Mouse (Mus musculus): Measurements from ENCODE around the gene Tctex1d2. TPM values are rescaled to one million over a fixed set of nuclear protein-coding genes. Genes with fewer than 3 reads are reported as not detected.

Tctex1d2 gene
- polyA plus RNA-seq, 1 experiment = 13.9 TPM

DNA sequence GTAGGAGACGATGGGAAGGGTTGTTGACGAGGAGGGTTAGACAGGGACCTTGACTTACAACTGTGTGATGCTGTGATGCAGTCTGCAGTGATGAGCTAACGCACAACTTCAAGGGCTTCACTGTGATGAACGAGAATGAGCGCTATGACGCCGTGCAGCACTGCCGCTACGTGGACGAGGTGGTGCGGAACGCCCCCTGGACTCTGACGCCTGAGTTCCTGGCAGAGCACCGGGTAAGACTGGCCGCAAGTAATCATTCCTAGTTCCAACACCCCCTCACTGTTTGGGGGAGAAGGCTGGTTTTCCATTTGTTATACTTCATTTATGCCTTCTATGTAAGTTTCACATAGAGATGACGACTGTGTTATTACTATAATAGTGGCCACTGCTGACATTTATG, 43.4 kb downstream of the Tctex1d2 start:
- no peak overlapping the region for H3K4me3 ChIP-seq (replicated peaks; ENCODE audit: control insufficient read depth, low read depth, low read length)
- H3K27ac ChIP-seq (ENCODE audit: control insufficient read depth, insufficient read depth, low read depth, low read length, poor library complexity) = no peak overlapping the region; the same call in 1 of the 2 replicates
- no peak for TF ChIP-seq CTCF (IDR thresholded peaks at IDR 0.05; ENCODE audit: control insufficient read depth, insufficient read depth, low read length)
- no peak for TF ChIP-seq POLR2A (IDR thresholded peaks at IDR 0.05; ENCODE audit: borderline replicate concordance, control insufficient read depth, low read depth, low read length)
- 92% methylated on average over 16 of the region's 16 CpGs for WGBS
- H3K4me1 ChIP-seq (ENCODE audit: control insufficient read depth, insufficient read depth, low read length) = no peaks in the 10 kb centered on the region; the same call in 1 of the 2 replicates

DNA sequence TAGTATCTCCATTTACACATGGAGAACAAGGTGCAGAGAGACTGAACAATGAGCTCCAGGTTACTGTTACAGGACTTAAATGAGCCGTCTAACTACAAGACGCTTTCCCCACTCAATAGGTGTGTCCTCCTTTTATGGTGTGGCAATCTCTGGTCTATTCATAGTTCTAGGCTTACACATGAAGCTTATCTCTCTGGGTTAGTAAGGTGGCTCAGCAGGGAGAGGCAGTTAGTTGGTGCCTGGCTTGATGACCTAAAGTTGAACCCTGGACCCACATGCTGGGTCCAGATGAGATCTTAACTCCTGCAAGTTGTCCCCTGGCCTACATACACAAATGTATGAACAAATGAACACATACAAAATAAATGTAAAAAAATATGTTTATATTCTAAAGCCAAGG, 43.9 kb downstream of the Tctex1d2 start:
- Histone ChIP-seq H3K4me3 (replicated peaks; ENCODE audit: control insufficient read depth, low read depth, low read length) (no peak overlapping the region), H3K4me1 (ENCODE audit: control insufficient read depth, insufficient read depth, low read length) (no peaks in the 10 kb centered on the region; the same call in 1 of the 2 replicates), H3K27ac (ENCODE audit: control insufficient read depth, insufficient read depth, low read depth, low read length, poor library complexity) (no peak overlapping the region)
- TF ChIP-seq POLR2A (IDR thresholded peaks at IDR 0.05; ENCODE audit: borderline replicate concordance, control insufficient read depth, low read depth, low read length) = no peak
- TF ChIP-seq CTCF (IDR thresholded peaks at IDR 0.05; ENCODE audit: control insufficient read depth, insufficient read depth, low read length) = no peak
- WGBS = 64% methylated on average over 2 of the region's 2 CpGs

DNA sequence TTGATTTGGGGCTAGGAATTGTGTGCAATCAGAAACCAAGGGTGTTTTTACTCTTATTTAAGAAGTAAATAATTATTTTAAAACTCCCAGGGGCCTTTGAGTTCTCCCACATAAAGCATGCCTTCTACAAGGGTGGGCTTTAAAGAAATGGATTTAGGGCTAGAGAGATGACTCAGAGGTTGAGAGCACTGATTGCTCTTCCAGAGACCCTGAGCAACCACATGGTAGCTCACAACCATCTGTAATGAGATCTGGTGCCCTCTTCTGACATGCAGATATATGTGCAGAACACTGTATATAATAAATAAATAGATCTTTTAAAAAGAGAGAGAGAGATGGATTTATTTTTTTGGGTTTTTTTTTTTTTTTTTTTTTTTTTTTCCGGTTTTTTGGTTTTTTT, 45.4 kb downstream of the Tctex1d2 start:
- TF ChIP-seq CTCF (IDR thresholded peaks at IDR 0.05; ENCODE audit: control insufficient read depth, insufficient read depth, low read length) (no peak), POLR2A (IDR thresholded peaks at IDR 0.05; ENCODE audit: borderline replicate concordance, control insufficient read depth, low read depth, low read length) (no peak)
- 0% methylated on average over 1 of the region's 1 CpGs for WGBS

DNA sequence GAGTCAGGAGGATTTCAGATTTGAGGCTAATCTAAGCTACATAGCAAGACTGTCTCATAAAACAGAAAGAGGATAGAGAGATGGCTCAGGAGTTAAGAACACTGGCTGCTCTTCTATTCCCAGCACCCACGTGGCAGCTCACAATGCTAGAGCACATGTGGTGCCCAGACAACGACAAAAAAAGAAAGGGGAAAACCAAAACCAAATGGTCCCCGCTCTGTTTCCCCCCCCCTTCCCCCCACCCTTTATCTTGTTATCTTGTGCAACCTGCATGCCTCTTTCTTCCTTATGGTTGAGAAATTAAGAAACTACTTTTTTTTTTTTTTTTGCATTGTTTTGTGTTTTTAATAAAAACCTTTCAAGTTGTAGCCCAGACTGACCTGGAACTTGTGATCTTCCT, 49.0 kb downstream of the Tctex1d2 start:
- TF ChIP-seq POLR2A (IDR thresholded peaks at IDR 0.05; ENCODE audit: borderline replicate concordance, control insufficient read depth, low read depth, low read length) = no peak
- no peak for TF ChIP-seq CTCF (IDR thresholded peaks at IDR 0.05; ENCODE audit: control insufficient read depth, insufficient read depth, low read length)
- no peak overlapping the region for H3K27ac ChIP-seq (ENCODE audit: control insufficient read depth, insufficient read depth, low read depth, low read length, poor library complexity)
- 4% methylated on average over 3 of the region's 3 CpGs for WGBS
- H3K4me1 ChIP-seq (ENCODE audit: control insufficient read depth, insufficient read depth, low read length) = no peaks in the 10 kb centered on the region; the same call in 1 of the 2 replicates
- H3K4me3 ChIP-seq (replicated peaks; ENCODE audit: control insufficient read depth, low read depth, low read length) = no peak overlapping the region

More for the DNA sequence above, 45.4 kb downstream of the Tctex1d2 start:
- H3K27ac ChIP-seq (ENCODE audit: control insufficient read depth, insufficient read depth, low read depth, low read length, poor library complexity) = no peak overlapping the region
- H3K4me3 ChIP-seq (replicated peaks; ENCODE audit: control insufficient read depth, low read depth, low read length) = no peak overlapping the region
- H3K4me1 ChIP-seq (ENCODE audit: control insufficient read depth, insufficient read depth, low read length) = no peaks in the 10 kb centered on the region; the same call in 1 of the 2 replicates

DNA sequence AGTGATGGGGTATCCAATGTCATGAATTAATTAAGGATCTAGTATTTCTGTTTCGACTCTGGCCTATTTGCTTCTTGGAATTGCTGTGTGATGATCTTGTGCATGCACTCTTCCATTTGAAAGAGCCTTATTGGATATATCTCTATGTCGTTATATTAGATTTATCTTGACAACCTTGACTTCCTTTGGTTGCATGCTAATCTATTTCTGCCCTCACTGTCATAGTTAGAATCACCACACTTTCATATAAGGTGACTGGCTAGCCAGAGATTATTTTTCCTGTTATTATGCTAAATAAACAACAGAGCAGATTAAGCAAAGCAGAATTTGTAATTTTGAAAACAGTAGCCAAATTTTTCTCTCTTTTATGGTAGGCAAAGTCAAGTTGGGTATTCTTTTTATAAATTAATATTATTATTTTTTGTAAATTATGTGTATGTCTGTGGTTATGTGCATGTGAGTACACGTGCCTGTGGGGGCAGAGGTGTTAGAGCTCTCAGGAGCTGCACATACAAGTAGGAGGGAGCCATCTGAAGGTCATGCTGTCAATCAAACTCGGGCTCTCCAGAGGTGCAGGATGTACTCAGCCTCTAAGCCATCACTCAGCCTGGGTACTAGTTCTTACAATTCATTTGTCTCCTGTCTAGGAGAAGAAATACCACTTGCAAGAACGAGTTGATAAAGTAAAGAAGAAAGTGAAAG, 50.1 kb downstream of the Tctex1d2 start:
- Histone ChIP-seq H3K4me1 (ENCODE audit: control insufficient read depth, insufficient read depth, low read length) (no peaks in the 10 kb centered on the region; the same call in 1 of the 2 replicates), H3K4me3 (replicated peaks; ENCODE audit: control insufficient read depth, low read depth, low read length) (no peak overlapping the region), H3K27ac (ENCODE audit: control insufficient read depth, insufficient read depth, low read depth, low read length, poor library complexity) (no peak overlapping the region)
- TF ChIP-seq POLR2A (IDR thresholded peaks at IDR 0.05; ENCODE audit: borderline replicate concordance, control insufficient read depth, low read depth, low read length) = no peak
- no peak for TF ChIP-seq CTCF (IDR thresholded peaks at IDR 0.05; ENCODE audit: control insufficient read depth, insufficient read depth, low read length)
- 41% methylated on average over 5 of the region's 5 CpGs for WGBS

DNA sequence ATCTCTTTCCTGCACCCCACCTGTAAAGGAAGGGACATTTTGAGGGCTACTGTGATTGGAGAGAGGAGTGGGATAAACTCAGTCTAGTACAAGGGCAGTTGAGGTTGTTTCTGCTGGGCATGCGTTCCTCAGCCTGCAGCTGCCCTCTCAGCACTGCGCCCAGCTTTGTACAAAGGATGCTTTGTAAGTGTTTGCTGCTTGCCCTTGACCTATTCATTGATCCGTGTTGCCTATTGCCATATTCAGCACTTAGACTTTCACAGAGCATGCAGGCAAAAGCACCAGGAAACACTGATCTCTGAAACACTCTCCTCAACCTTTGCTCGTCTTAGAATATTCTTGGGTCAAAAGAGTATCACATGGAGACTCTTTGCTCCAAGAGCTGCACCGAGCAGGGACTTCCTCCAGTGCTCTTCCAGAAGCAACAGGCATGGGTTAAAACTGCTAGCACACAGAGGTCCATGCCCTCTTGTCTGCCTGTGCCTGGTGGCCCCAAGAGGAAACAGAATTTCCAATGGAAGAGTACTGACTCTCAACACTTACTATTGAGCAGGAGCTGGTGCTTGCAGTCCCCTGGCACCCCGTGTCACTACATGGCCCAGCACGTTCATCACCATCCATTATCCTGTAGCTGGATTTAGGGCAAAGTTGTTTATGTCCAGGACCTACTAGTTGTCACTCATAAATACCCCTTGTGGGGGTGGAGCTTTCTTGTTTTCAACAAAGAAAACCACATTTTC, 52.9 kb downstream of the Tctex1d2 start:
- Histone ChIP-seq H3K4me1 (ENCODE audit: control insufficient read depth, insufficient read depth, low read length) (no peaks in the 10 kb centered on the region; the same call in 1 of the 2 replicates), H3K27ac (ENCODE audit: control insufficient read depth, insufficient read depth, low read depth, low read length, poor library complexity) (no peak overlapping the region), H3K4me3 (replicated peaks; ENCODE audit: control insufficient read depth, low read depth, low read length) (no peak overlapping the region)
- TF ChIP-seq POLR2A (IDR thresholded peaks at IDR 0.05; ENCODE audit: borderline replicate concordance, control insufficient read depth, low read depth, low read length) = no peak
- no peak for TF ChIP-seq CTCF (IDR thresholded peaks at IDR 0.05; ENCODE audit: control insufficient read depth, insufficient read depth, low read length)
- WGBS = 92% methylated on average over 7 of the region's 7 CpGs

DNA sequence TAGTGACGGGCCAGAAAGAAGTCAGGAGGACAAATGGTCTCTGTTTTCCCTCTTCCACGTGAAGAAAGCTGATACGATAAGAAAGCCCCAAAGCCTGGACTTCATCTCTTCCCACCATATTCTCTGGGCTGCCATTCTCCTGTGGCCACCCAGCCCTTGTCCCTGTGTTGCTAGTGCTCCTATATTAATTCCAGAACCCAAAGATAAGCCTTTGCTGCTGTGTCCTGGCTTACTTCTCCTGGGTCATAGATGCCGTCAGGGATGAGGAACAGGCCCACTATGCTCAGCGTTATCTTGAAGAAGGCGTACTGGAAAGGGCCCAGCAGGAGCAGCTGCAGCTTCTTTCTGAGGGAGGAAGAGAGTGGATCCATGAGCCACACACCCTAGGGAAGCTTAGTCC, 57.8 kb downstream of the Tctex1d2 start:
- 86% methylated on average over 6 of the region's 6 CpGs for WGBS
- H3K4me1 ChIP-seq (ENCODE audit: control insufficient read depth, insufficient read depth, low read length) = no peaks in the 10 kb centered on the region; the same call in 1 of the 2 replicates

More for the DNA sequence above, 57.8 kb downstream of the Tctex1d2 start:
- H3K27ac ChIP-seq (ENCODE audit: control insufficient read depth, insufficient read depth, low read depth, low read length, poor library complexity) = no peak overlapping the region
- TF ChIP-seq CTCF (IDR thresholded peaks at IDR 0.05; ENCODE audit: control insufficient read depth, insufficient read depth, low read length) (no peak), POLR2A (IDR thresholded peaks at IDR 0.05; ENCODE audit: borderline replicate concordance, control insufficient read depth, low read depth, low read length) (no peak)
- no peak overlapping the region for H3K4me3 ChIP-seq (replicated peaks; ENCODE audit: control insufficient read depth, low read depth, low read length)

Other genes starting within 250 kb of the Tctex1d2 start
- gene Bex6, start 239.9 kb upstream of the Tctex1d2 start, polyA plus RNA-seq (2011; ENCODE audit: insufficient read depth, insufficient read length, low replicate concordance, missing spikeins) = 3.3 and 6.1 TPM in 2 replicates
- gene Fbxo45, start 172.5 kb upstream of the Tctex1d2 start, polyA plus RNA-seq (2011; ENCODE audit: insufficient read depth, insufficient read length, low replicate concordance, missing spikeins) = 4.4 and 6.0 TPM in 2 replicates
- gene Wdr53, start 172.5 kb upstream of the Tctex1d2 start, polyA plus RNA-seq (2011; ENCODE audit: insufficient read depth, insufficient read length, low replicate concordance, missing spikeins) = 14.0 and 15.5 TPM in 2 replicates
- not detected in 2 replicates for gene Smco1, start 148.2 kb upstream of the Tctex1d2 start, polyA plus RNA-seq (2011; ENCODE audit: insufficient read depth, insufficient read length, low replicate concordance, missing spikeins)
- 22.6 and 32.5 TPM in 2 replicates for gene Rnf168, start 142.2 kb upstream of the Tctex1d2 start, polyA plus RNA-seq (2011; ENCODE audit: insufficient read depth, insufficient read length, low replicate concordance, missing spikeins)
- 7.1 and 9.0 TPM in 2 replicates for gene Ubxn7, start 87.4 kb upstream of the Tctex1d2 start, polyA plus RNA-seq (2011; ENCODE audit: insufficient read depth, insufficient read length, low replicate concordance, missing spikeins)
- 3.2 TPM in 1 of 2 replicates, not detected in the other for gene Tm4sf19, start 19.2 kb upstream of the Tctex1d2 start, polyA plus RNA-seq (2011; ENCODE audit: insufficient read depth, insufficient read length, low replicate concordance, missing spikeins)
- 40.6 and 49.6 TPM in 2 replicates for gene Pcyt1a, start 11.2 kb downstream of the Tctex1d2 start, polyA plus RNA-seq (2011; ENCODE audit: insufficient read depth, insufficient read length, low replicate concordance, missing spikeins)
- not detected in 2 replicates for gene Slc51a, start 68.2 kb downstream of the Tctex1d2 start, polyA plus RNA-seq (2011; ENCODE audit: insufficient read depth, insufficient read length, low replicate concordance, missing spikeins)
- not detected in 2 replicates for gene Zdhhc19, start 76.6 kb downstream of the Tctex1d2 start, polyA plus RNA-seq (2011; ENCODE audit: insufficient read depth, insufficient read length, low replicate concordance, missing spikeins)
- 210 and 334 TPM in 2 replicates for gene Tfrc, start 189.2 kb downstream of the Tctex1d2 start, polyA plus RNA-seq (2011; ENCODE audit: insufficient read depth, insufficient read length, low replicate concordance, missing spikeins)
- 70.2 and 105 TPM in 2 replicates for gene Tnk2, start 224.2 kb downstream of the Tctex1d2 start, polyA plus RNA-seq (2011; ENCODE audit: insufficient read depth, insufficient read length, low replicate concordance, missing spikeins)

Data from bone marrow, adult 2 months (tissue).